Mouse (Mus musculus): ENCODE measurements around the gene Gm15155. TPM values are rescaled to one million over a fixed set of nuclear protein-coding genes. Genes with fewer than 3 reads are reported as not detected.

Gm15155 gene
- 0.58 and 0.94 TPM in 2 replicates for polyA plus RNA-seq (2015; fragmentation: Nextera tagmentation; extraction: Ambion mirVana)

- H3K4me2 ChIP-seq (ENCODE audit: low read length), result peak within 1 kb of the TSS; percentile 70
- peak within 1 kb of the TSS; percentile 71 for H3K9ac ChIP-seq (ENCODE audit: low read depth, low read length)
- 6% methylated on average over 17 of the region's 19 CpGs for WGBS
- peak; percentile 62 for ATAC-seq
- peak within 1 kb of the TSS; percentile 82 for H3K27ac ChIP-seq (ENCODE audit: low read depth, low read length)
- no peaks in the 10 kb centered on the region for H3K9me3 ChIP-seq (ENCODE audit: control insufficient read depth, low read length)
- peak within 1 kb of the TSS; percentile 43 for H3K4me3 ChIP-seq (ENCODE audit: low read length)
- H3K27me3 ChIP-seq (replicated peaks; ENCODE audit: control insufficient read depth, insufficient read depth, low read length), result no peaks in the 10 kb centered on the region
- no peaks in the 10 kb centered on the region for H3K4me1 ChIP-seq (ENCODE audit: control insufficient read depth, insufficient read depth, low read depth, low read length)
- no peaks in the 10 kb centered on the region for H3K36me3 ChIP-seq (ENCODE audit: control insufficient read depth, insufficient read depth, low read length)
Measured at GRCm38 (mm10) chrX:155624341-155624841, at the start of gene Gm15155. TSS of gene Gm15155 (plus strand) at chrX:155624741.

- H3K9me3 ChIP-seq (ENCODE audit: control insufficient read depth, low read length), result no peaks in the 10 kb centered on the region
- no peak overlapping the region for H3K9ac ChIP-seq (ENCODE audit: low read depth, low read length)
- H3K36me3 ChIP-seq (ENCODE audit: control insufficient read depth, insufficient read depth, low read length), result no peaks in the 10 kb centered on the region
- H3K4me1 ChIP-seq (ENCODE audit: control insufficient read depth, insufficient read depth, low read depth, low read length), result no peaks in the 10 kb centered on the region
- no peak for ATAC-seq
- H3K27ac ChIP-seq (ENCODE audit: low read depth, low read length), result no peak overlapping the region
- H3K4me2 ChIP-seq (ENCODE audit: low read length), result no peak overlapping the region
- H3K27me3 ChIP-seq (replicated peaks; ENCODE audit: control insufficient read depth, insufficient read depth, low read length), result no peaks in the 10 kb centered on the region
- no peak overlapping the region for H3K4me3 ChIP-seq (ENCODE audit: low read length)
Measured at GRCm38 (mm10) chrX:155579791-155580190, 44.8 kb upstream of the Gm15155 start.

GRCm38 (mm10) chrX:155584586-155584985 lies 40.0 kb upstream of the Gm15155 start:
- no peak overlapping the region for H3K27ac ChIP-seq (ENCODE audit: low read depth, low read length)
- H3K4me3 ChIP-seq (ENCODE audit: low read length), result no peak overlapping the region
- no peaks in the 10 kb centered on the region for H3K4me1 ChIP-seq (ENCODE audit: control insufficient read depth, insufficient read depth, low read depth, low read length)
- no peaks in the 10 kb centered on the region; the same call in 1 of the 2 replicates for H3K36me3 ChIP-seq (ENCODE audit: control insufficient read depth, insufficient read depth, low read length)
- H3K27me3 ChIP-seq (replicated peaks; ENCODE audit: control insufficient read depth, insufficient read depth, low read length), result no peaks in the 10 kb centered on the region
- no peak overlapping the region for H3K4me2 ChIP-seq (ENCODE audit: low read length)
- ATAC-seq, result no peak
- 81% methylated on average over 2 of the region's 2 CpGs for WGBS
- H3K9ac ChIP-seq (ENCODE audit: low read depth, low read length), result no peak overlapping the region
- no peaks in the 10 kb centered on the region for H3K9me3 ChIP-seq (ENCODE audit: control insufficient read depth, low read length)

- no peak overlapping the region for H3K4me2 ChIP-seq (ENCODE audit: low read length)
- no peak overlapping the region for H3K27ac ChIP-seq (ENCODE audit: low read depth, low read length)
- H3K4me3 ChIP-seq (ENCODE audit: low read length), result no peak overlapping the region
- WGBS, result 84% methylated on average over 3 of the region's 3 CpGs
- no peaks in the 10 kb centered on the region for H3K9me3 ChIP-seq (ENCODE audit: control insufficient read depth, low read length)
- H3K9ac ChIP-seq (ENCODE audit: low read depth, low read length), result no peak overlapping the region
- H3K4me1 ChIP-seq (ENCODE audit: control insufficient read depth, insufficient read depth, low read depth, low read length), result no peaks in the 10 kb centered on the region
- no peaks in the 10 kb centered on the region; the same call in 1 of the 2 replicates for H3K36me3 ChIP-seq (ENCODE audit: control insufficient read depth, insufficient read depth, low read length)
- ATAC-seq, result no peak
- H3K27me3 ChIP-seq (replicated peaks; ENCODE audit: control insufficient read depth, insufficient read depth, low read length), result no peaks in the 10 kb centered on the region
Measured at GRCm38 (mm10) chrX:155591490-155591889, 33.1 kb upstream of the Gm15155 start.

GRCm38 (mm10) chrX:155592467-155592866 lies 32.1 kb upstream of the Gm15155 start:
- H3K36me3 ChIP-seq (ENCODE audit: control insufficient read depth, insufficient read depth, low read length), result no peaks in the 10 kb centered on the region
- 78% methylated on average over 2 of the region's 2 CpGs for WGBS
- H3K27me3 ChIP-seq (replicated peaks; ENCODE audit: control insufficient read depth, insufficient read depth, low read length), result no peaks in the 10 kb centered on the region
- no peak overlapping the region for H3K9ac ChIP-seq (ENCODE audit: low read depth, low read length)
- H3K9me3 ChIP-seq (ENCODE audit: control insufficient read depth, low read length), result no peaks in the 10 kb centered on the region
- ATAC-seq, result no peak
- H3K27ac ChIP-seq (ENCODE audit: low read depth, low read length), result no peak overlapping the region
- H3K4me1 ChIP-seq (ENCODE audit: control insufficient read depth, insufficient read depth, low read depth, low read length), result no peaks in the 10 kb centered on the region
- no peak overlapping the region for H3K4me3 ChIP-seq (ENCODE audit: low read length)
- H3K4me2 ChIP-seq (ENCODE audit: low read length), result no peak overlapping the region

- H3K4me1 ChIP-seq (ENCODE audit: control insufficient read depth, insufficient read depth, low read depth, low read length), result no peaks in the 10 kb centered on the region
- H3K27me3 ChIP-seq (replicated peaks; ENCODE audit: control insufficient read depth, insufficient read depth, low read length), result no peaks in the 10 kb centered on the region
- no peak overlapping the region for H3K27ac ChIP-seq (ENCODE audit: low read depth, low read length)
- no peak for ATAC-seq
- H3K4me2 ChIP-seq (ENCODE audit: low read length), result no peak overlapping the region
- no peaks in the 10 kb centered on the region for H3K36me3 ChIP-seq (ENCODE audit: control insufficient read depth, insufficient read depth, low read length)
- no peak overlapping the region for H3K9ac ChIP-seq (ENCODE audit: low read depth, low read length)
- H3K4me3 ChIP-seq (ENCODE audit: low read length), result no peak overlapping the region
- WGBS, result 38% methylated on average over 1 of the region's 1 CpGs
- no peaks in the 10 kb centered on the region for H3K9me3 ChIP-seq (ENCODE audit: control insufficient read depth, low read length)
Measured at GRCm38 (mm10) chrX:155594685-155595084, 29.9 kb upstream of the Gm15155 start.

GRCm38 (mm10) chrX:155596390-155596789 lies 28.2 kb upstream of the Gm15155 start:
- H3K27ac ChIP-seq (ENCODE audit: low read depth, low read length), result no peak overlapping the region
- no peaks in the 10 kb centered on the region for H3K36me3 ChIP-seq (ENCODE audit: control insufficient read depth, insufficient read depth, low read length)
- no peaks in the 10 kb centered on the region for H3K27me3 ChIP-seq (replicated peaks; ENCODE audit: control insufficient read depth, insufficient read depth, low read length)
- H3K4me2 ChIP-seq (ENCODE audit: low read length), result no peak overlapping the region
- H3K4me3 ChIP-seq (ENCODE audit: low read length), result no peak overlapping the region
- no peaks in the 10 kb centered on the region for H3K4me1 ChIP-seq (ENCODE audit: control insufficient read depth, insufficient read depth, low read depth, low read length)
- no peaks in the 10 kb centered on the region for H3K9me3 ChIP-seq (ENCODE audit: control insufficient read depth, low read length)
- no peak for ATAC-seq
- H3K9ac ChIP-seq (ENCODE audit: low read depth, low read length), result no peak overlapping the region

- no peak for ATAC-seq
Measured at GRCm38 (mm10) chrX:155601196-155601595, 23.3 kb upstream of the Gm15155 start.

GRCm38 (mm10) chrX:155622527-155622926 lies 2.0 kb upstream of the Gm15155 start:
- no peaks in the 10 kb centered on the region for H3K36me3 ChIP-seq (ENCODE audit: control insufficient read depth, insufficient read depth, low read length)
- H3K27me3 ChIP-seq (replicated peaks; ENCODE audit: control insufficient read depth, insufficient read depth, low read length), result no peaks in the 10 kb centered on the region
- H3K9me3 ChIP-seq (ENCODE audit: control insufficient read depth, low read length), result no peaks in the 10 kb centered on the region
- 14% methylated on average over 19 of the region's 24 CpGs for WGBS
- H3K4me1 ChIP-seq (ENCODE audit: control insufficient read depth, insufficient read depth, low read depth, low read length), result no peaks in the 10 kb centered on the region
- ATAC-seq, result peak; percentile 13
- peak overlapping the region; percentile 70 for H3K4me2 ChIP-seq (ENCODE audit: low read length)
- H3K4me3 ChIP-seq (ENCODE audit: low read length), result peak overlapping the region; percentile 43
- H3K9ac ChIP-seq (ENCODE audit: low read depth, low read length), result peak overlapping the region; percentile 71
- peak overlapping the region; percentile 82 for H3K27ac ChIP-seq (ENCODE audit: low read depth, low read length)

More at GRCm38 (mm10) chrX:155601196-155601595, 23.3 kb upstream of the Gm15155 start:
- Histone ChIP-seq H3K9ac (ENCODE audit: low read depth, low read length) (no peak overlapping the region), H3K4me1 (ENCODE audit: control insufficient read depth, insufficient read depth, low read depth, low read length) (no peaks in the 10 kb centered on the region), H3K4me2 (ENCODE audit: low read length) (no peak overlapping the region), H3K36me3 (ENCODE audit: control insufficient read depth, insufficient read depth, low read length) (no peaks in the 10 kb centered on the region), H3K27ac (ENCODE audit: low read depth, low read length) (no peak overlapping the region), H3K4me3 (ENCODE audit: low read length) (no peak overlapping the region), H3K27me3 (replicated peaks; ENCODE audit: control insufficient read depth, insufficient read depth, low read length) (no peaks in the 10 kb centered on the region), H3K9me3 (ENCODE audit: control insufficient read depth, low read length) (no peaks in the 10 kb centered on the region)
- 87% methylated on average over 2 of the region's 2 CpGs for WGBS

Measured in hindbrain, embryonic 16.5 days (tissue).